Mouse (Mus musculus) olfactory bulb, adult 2 months (tissue): ENCODE measurements around the gene Gsdme. TPM values are rescaled to one million over a fixed set of nuclear protein-coding genes. Genes with fewer than 3 reads are reported as not detected.

ENCODE experiments used
- H3K27ac ChIP-seq: fragments of 200-500 bp; 2 replicates; pipeline ENCODE4 v1.5.1; 2012; ENCODE audit warnings: low read depth, low read length; ENCODE audit not compliant: insufficient read depth
- H3K4me1 ChIP-seq: fragments of 200-500 bp; 2 replicates; pipeline ENCODE4 v1.6.1; 2012; ENCODE audit warnings: low read length; ENCODE audit not compliant: control insufficient read depth, insufficient read depth
- H3K4me3 ChIP-seq: fragments of 200-500 bp; 2 replicates; pipeline ENCODE4 v1.5.1; 2012; ENCODE audit warnings: mild to moderate bottlenecking, low read depth, low read length, moderate library complexity; ENCODE audit not compliant: insufficient read depth
- CTCF ChIP-seq: fragments of 200-500 bp; IDR thresholded peaks from 2 replicates; pipeline ENCODE4 v1.5.1; 2012; ENCODE audit warnings: low read depth, mild to moderate bottlenecking, low read length, moderate library complexity; ENCODE audit not compliant: insufficient read depth
- POLR2A ChIP-seq: fragments of 200-500 bp; IDR thresholded peaks from 2 replicates; pipeline ENCODE4 v1.6.1; 2012; ENCODE audit warnings: mild to moderate bottlenecking, low read depth, low read length, moderate library complexity; ENCODE audit not compliant: insufficient read depth
- WGBS: fragments of 180-500 bp; shearing (Covaris S2); methylation state at CpG from one replicate; pipeline ENCODE4 v1.1.7; 2018; 5-methylcytosine and 5-hydroxymethylcytosine counted together
- polyA plus RNA-seq: library from polyadenylated mRNA; stranded (reverse); fragments of >200 nt; gene quantifications from 2 replicates; pipeline ENCODE4 v1.2.4, GENCODE M21; 2012; ENCODE audit warnings: low replicate concordance; ENCODE audit not compliant: missing spikeins, insufficient read depth, insufficient read length

Gene Gsdme
- not detected in 2 replicates for polyA plus RNA-seq

- 57% methylated on average over 6 of the region's 6 CpGs for WGBS
- no peak within 1 kb of the TSS for H3K4me3 ChIP-seq
- H3K27ac ChIP-seq: no peak within 1 kb of the TSS
- TF ChIP-seq CTCF (no peak), POLR2A (no peak)
- H3K4me1 ChIP-seq: peaks cover 16% of the 10 kb centered on the region
These were observed at the start of gene Gsdme for GRCm38 (mm10) chr6:50263670-50264069. Gsdme (minus strand) TSS chr6:50263862.

- Histone ChIP-seq H3K4me3 (no peak overlapping the region), H3K4me1 (peaks cover 19% of the 10 kb centered on the region), H3K27ac (no peak overlapping the region)
- TF ChIP-seq CTCF: peak; percentile 89
- no peak for TF ChIP-seq POLR2A
- 41% methylated on average over 4 of the region's 4 CpGs for WGBS
These were observed 49.0 kb upstream of the Gsdme start for GRCm38 (mm10) chr6:50312647-50313046.

- Histone ChIP-seq H3K4me1 (peaks cover 5% of the 10 kb centered on the region), H3K4me3 (no peak overlapping the region), H3K27ac (no peak overlapping the region)
- 21% methylated on average over 6 of the region's 6 CpGs for WGBS
- TF ChIP-seq CTCF: peak; percentile 40; the same call in 1 of the 2 replicates
- TF ChIP-seq POLR2A: no peak
These were observed 45.4 kb upstream of the Gsdme start for GRCm38 (mm10) chr6:50309019-50309418.

- Histone ChIP-seq H3K27ac (no peak overlapping the region), H3K4me1 (no peaks in the 10 kb centered on the region), H3K4me3 (no peak overlapping the region)
- WGBS: 82% methylated on average over 4 of the region's 4 CpGs
- TF ChIP-seq CTCF (no peak), POLR2A (no peak)
These were observed 43.0 kb upstream of the Gsdme start for GRCm38 (mm10) chr6:50306625-50307024.

- Histone ChIP-seq H3K4me1 (no peaks in the 10 kb centered on the region), H3K4me3 (no peak overlapping the region), H3K27ac (no peak overlapping the region)
- 63% methylated on average over 4 of the region's 4 CpGs for WGBS
- TF ChIP-seq CTCF: peak; percentile 57
- no peak for TF ChIP-seq POLR2A
These were observed 41.4 kb upstream of the Gsdme start for GRCm38 (mm10) chr6:50304949-50305491.

GRCm38 (mm10) chr6:50301121-50301520 lies 37.5 kb upstream of the Gsdme start:
- WGBS: 73% methylated on average over 7 of the region's 7 CpGs
- Histone ChIP-seq H3K4me1 (no peaks in the 10 kb centered on the region), H3K27ac (no peak overlapping the region), H3K4me3 (no peak overlapping the region)
- no peak for TF ChIP-seq POLR2A
- TF ChIP-seq CTCF: no peak

- H3K27ac ChIP-seq: no peak overlapping the region
- TF ChIP-seq CTCF: no peak
- no peak for TF ChIP-seq POLR2A
- 52% methylated on average over 6 of the region's 6 CpGs for WGBS
These were observed 37.0 kb upstream of the Gsdme start for GRCm38 (mm10) chr6:50300622-50301021.

GRCm38 (mm10) chr6:50299071-50299470 lies 35.4 kb upstream of the Gsdme start:
- H3K27ac ChIP-seq: no peak overlapping the region
- no peaks in the 10 kb centered on the region for H3K4me1 ChIP-seq
- no peak overlapping the region for H3K4me3 ChIP-seq
- 91% methylated on average over 7 of the region's 7 CpGs for WGBS
- TF ChIP-seq CTCF (no peak), POLR2A (no peak)

More at GRCm38 (mm10) chr6:50300622-50301021, 37.0 kb upstream of the Gsdme start:
- H3K4me3 ChIP-seq: no peak overlapping the region
- no peaks in the 10 kb centered on the region for H3K4me1 ChIP-seq

GRCm38 (mm10) chr6:50297671-50298070 lies 34.0 kb upstream of the Gsdme start:
- no peak overlapping the region for H3K4me3 ChIP-seq
- 94% methylated on average over 9 of the region's 9 CpGs for WGBS
- H3K27ac ChIP-seq: no peak overlapping the region
- TF ChIP-seq CTCF (no peak), POLR2A (no peak)
- H3K4me1 ChIP-seq: no peaks in the 10 kb centered on the region

GRCm38 (mm10) chr6:50295136-50295535 lies 31.5 kb upstream of the Gsdme start:
- H3K4me1 ChIP-seq: no peaks in the 10 kb centered on the region
- TF ChIP-seq POLR2A (no peak), CTCF (no peak)
- no peak overlapping the region for H3K27ac ChIP-seq
- no peak overlapping the region for H3K4me3 ChIP-seq
- WGBS: 71% methylated on average over 10 of the region's 10 CpGs
